Mouse (Mus musculus): Measurements from ENCODE around the gene Tekt3. TPM values are rescaled to one million over a fixed set of nuclear protein-coding genes. Genes with fewer than 3 reads are reported as not detected.

Gene Tekt3
- polyA plus RNA-seq, 1 experiment from 2014 or later = not detected

DNA sequence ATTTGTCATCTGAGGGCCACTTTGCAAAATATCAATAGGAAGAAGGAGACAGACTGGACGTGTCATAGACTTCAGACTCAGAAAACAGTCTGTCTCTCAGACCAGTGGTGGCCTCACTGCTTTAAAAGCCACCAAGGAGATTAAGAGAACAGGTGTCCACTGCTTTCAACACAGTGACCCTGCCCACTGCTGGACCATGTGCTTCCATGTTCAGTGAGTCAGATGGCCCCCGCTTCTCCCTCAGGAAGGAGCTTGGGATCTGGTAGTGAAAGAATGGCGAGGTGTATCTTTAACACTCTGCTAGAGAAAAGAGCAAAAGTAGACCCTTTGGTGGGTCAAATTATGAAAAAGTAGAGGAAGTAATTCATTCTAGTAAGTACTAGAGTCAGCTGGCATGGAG is 48.9 kb downstream of the Tekt3 start:
- no peaks in the 10 kb centered on the region for H3K36me3 ChIP-seq (ENCODE audit: control insufficient read depth, insufficient read depth, low read length)

DNA sequence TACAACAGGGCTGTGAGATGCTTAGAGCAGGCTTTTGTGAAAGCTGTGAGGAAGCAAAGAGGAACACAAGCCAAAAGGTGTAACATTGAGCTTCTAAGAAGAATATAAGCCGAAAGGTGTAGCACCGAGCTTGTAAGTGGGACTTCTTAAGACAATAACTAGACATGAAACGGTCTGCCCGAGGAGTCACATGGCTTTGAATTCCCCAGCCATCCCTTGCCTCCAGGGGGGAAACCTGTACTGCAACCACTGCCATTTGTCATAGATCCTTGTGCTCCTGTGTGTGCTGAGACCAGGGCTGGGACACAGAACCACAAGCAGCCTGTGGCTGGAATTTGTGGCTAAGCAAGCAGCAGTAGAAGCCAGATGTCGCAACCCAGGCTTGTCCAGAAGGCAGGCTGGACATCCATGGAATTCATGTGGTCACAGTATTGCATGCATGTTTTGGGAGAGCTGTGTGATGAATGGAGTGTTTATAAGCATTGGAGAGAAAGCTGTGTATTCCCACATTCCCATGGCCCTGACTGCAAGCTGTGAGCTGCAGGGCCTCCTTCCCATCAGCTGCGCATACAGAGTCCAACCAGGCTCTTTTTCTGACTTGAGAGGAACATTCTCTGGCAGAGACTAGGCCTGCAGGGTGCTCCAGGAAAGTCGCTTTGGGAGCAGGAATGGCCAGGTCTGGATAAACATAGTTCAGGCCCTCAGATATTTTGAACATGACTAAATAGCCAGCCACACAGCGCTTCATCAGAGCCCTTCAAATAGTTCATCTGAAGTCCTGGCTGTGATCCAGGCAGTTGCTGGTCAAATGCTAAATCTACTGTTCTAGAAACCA is 53.6 kb downstream of the Tekt3 start:
- H3K27me3 ChIP-seq (ENCODE audit: control insufficient read depth, insufficient read depth, low read depth, low read length) = no peaks in the 10 kb centered on the region
- no peak overlapping the region for H3K4me3 ChIP-seq (ENCODE audit: low read depth, low read length)
- H3K27ac ChIP-seq (ENCODE audit: low read length) = no peak overlapping the region
- no peak for ATAC-seq
- WGBS = 89% methylated on average over 8 of the region's 8 CpGs
- H3K9me3 ChIP-seq (replicated peaks; ENCODE audit: control insufficient read depth, low read length, poor library complexity, severe bottlenecking) = no peaks in the 10 kb centered on the region
- H3K36me3 ChIP-seq (ENCODE audit: control insufficient read depth, insufficient read depth, low read length) = no peaks in the 10 kb centered on the region
- no peak overlapping the region for H3K9ac ChIP-seq (ENCODE audit: low read depth, low read length)
- no peaks in the 10 kb centered on the region for H3K4me1 ChIP-seq (ENCODE audit: control insufficient read depth, insufficient read depth, low read length)
- H3K4me2 ChIP-seq (ENCODE audit: low read length) = no peak overlapping the region

More for the DNA sequence above, 48.9 kb downstream of the Tekt3 start:
- Histone ChIP-seq H3K9me3 (replicated peaks; ENCODE audit: control insufficient read depth, low read length, poor library complexity, severe bottlenecking) (no peaks in the 10 kb centered on the region), H3K4me3 (ENCODE audit: low read depth, low read length) (no peak overlapping the region), H3K27ac (ENCODE audit: low read length) (no peak overlapping the region), H3K4me2 (ENCODE audit: low read length) (no peak overlapping the region), H3K27me3 (ENCODE audit: control insufficient read depth, insufficient read depth, low read depth, low read length) (no peaks in the 10 kb centered on the region), H3K4me1 (ENCODE audit: control insufficient read depth, insufficient read depth, low read length) (no peaks in the 10 kb centered on the region), H3K9ac (ENCODE audit: low read depth, low read length) (no peak overlapping the region)
- no peak for ATAC-seq
- 91% methylated on average over 3 of the region's 3 CpGs for WGBS

DNA sequence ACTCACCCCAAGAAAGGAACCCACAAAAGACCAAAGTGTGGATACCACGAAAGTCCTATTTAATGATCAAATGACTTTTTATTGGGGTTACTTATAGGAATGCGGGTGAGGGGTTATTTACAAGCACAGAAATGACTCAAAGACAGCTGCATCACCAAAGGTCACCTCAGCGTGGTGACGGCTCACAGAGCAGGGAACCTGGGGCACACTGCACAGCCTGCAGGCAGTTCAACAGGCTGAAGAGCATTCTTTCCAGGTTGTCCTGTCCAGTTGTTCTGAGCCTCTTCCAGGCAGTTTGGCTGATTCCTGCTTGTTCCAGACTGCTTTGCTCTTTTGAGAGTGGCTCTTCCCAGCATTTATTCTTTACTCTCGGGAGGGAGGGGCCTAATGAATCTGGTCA is 55.2 kb downstream of the Tekt3 start:
- H3K9ac ChIP-seq (ENCODE audit: low read depth, low read length) = no peak overlapping the region
- H3K4me3 ChIP-seq (ENCODE audit: low read depth, low read length) = no peak overlapping the region
- no peaks in the 10 kb centered on the region for H3K27me3 ChIP-seq (ENCODE audit: control insufficient read depth, insufficient read depth, low read depth, low read length)
- H3K36me3 ChIP-seq (ENCODE audit: control insufficient read depth, insufficient read depth, low read length) = no peaks in the 10 kb centered on the region
- no peaks in the 10 kb centered on the region for H3K4me1 ChIP-seq (ENCODE audit: control insufficient read depth, insufficient read depth, low read length)
- H3K27ac ChIP-seq (ENCODE audit: low read length) = no peak overlapping the region
- no peak for ATAC-seq
- H3K4me2 ChIP-seq (ENCODE audit: low read length) = no peak overlapping the region
- H3K9me3 ChIP-seq (replicated peaks; ENCODE audit: control insufficient read depth, low read length, poor library complexity, severe bottlenecking) = no peaks in the 10 kb centered on the region
- 92% methylated on average over 5 of the region's 5 CpGs for WGBS

DNA sequence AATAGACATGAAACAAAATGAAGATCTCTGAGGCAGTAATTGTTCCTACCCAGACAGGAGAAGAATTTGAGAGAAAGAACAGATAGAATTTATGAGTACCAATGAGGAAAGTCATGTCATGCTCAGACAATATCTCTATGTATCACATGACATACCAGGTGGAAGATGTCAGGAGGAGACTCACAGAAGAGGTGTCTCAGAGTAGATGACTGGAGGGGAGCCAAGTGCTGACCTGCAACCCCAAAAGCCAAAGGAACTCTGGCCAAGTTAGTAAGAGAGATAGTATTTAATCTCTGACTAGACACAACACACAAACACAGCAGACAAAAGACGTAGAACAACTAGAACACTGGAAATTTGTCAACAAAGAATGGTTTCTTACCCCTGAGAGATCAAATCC is 55.8 kb downstream of the Tekt3 start:
- H3K36me3 ChIP-seq (ENCODE audit: control insufficient read depth, insufficient read depth, low read length) = no peaks in the 10 kb centered on the region
- no peak overlapping the region for H3K4me2 ChIP-seq (ENCODE audit: low read length)
- H3K9ac ChIP-seq (ENCODE audit: low read depth, low read length) = no peak overlapping the region
- 97% methylated on average over 1 of the region's 1 CpGs for WGBS
- no peak overlapping the region for H3K27ac ChIP-seq (ENCODE audit: low read length)
- H3K4me3 ChIP-seq (ENCODE audit: low read depth, low read length) = no peak overlapping the region
- no peaks in the 10 kb centered on the region for H3K4me1 ChIP-seq (ENCODE audit: control insufficient read depth, insufficient read depth, low read length)
- H3K9me3 ChIP-seq (replicated peaks; ENCODE audit: control insufficient read depth, low read length, poor library complexity, severe bottlenecking) = no peaks in the 10 kb centered on the region
- H3K27me3 ChIP-seq (ENCODE audit: control insufficient read depth, insufficient read depth, low read depth, low read length) = no peaks in the 10 kb centered on the region
- ATAC-seq = no peak

DNA sequence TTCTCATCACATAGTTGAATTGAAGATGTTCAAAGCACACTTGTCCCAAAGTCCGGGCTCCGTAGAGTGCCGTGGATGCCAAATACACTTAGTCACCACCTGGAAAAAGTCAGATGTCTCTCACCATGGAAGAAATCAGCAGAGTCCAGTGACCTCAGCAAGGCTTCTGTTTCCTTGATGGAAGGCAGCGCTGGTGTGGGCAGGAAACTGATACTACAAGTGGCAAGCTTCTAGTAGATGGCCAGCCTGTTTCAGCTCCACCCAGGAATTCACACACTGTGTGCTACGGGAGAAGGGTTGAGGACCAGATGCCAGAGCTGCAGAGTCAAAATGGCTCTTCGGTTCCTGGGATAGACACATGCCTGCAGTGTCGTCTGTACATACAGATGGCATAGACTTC is 58.3 kb downstream of the Tekt3 start:
- Histone ChIP-seq H3K4me2 (ENCODE audit: low read length) (no peak overlapping the region), H3K4me3 (ENCODE audit: low read depth, low read length) (no peak overlapping the region), H3K36me3 (ENCODE audit: control insufficient read depth, insufficient read depth, low read length) (no peaks in the 10 kb centered on the region), H3K9ac (ENCODE audit: low read depth, low read length) (no peak overlapping the region), H3K4me1 (ENCODE audit: control insufficient read depth, insufficient read depth, low read length) (no peaks in the 10 kb centered on the region), H3K27me3 (ENCODE audit: control insufficient read depth, insufficient read depth, low read depth, low read length) (no peaks in the 10 kb centered on the region), H3K9me3 (replicated peaks; ENCODE audit: control insufficient read depth, low read length, poor library complexity, severe bottlenecking) (no peaks in the 10 kb centered on the region), H3K27ac (ENCODE audit: low read length) (no peak overlapping the region)
- WGBS = 91% methylated on average over 7 of the region's 7 CpGs
- ATAC-seq = no peak

DNA sequence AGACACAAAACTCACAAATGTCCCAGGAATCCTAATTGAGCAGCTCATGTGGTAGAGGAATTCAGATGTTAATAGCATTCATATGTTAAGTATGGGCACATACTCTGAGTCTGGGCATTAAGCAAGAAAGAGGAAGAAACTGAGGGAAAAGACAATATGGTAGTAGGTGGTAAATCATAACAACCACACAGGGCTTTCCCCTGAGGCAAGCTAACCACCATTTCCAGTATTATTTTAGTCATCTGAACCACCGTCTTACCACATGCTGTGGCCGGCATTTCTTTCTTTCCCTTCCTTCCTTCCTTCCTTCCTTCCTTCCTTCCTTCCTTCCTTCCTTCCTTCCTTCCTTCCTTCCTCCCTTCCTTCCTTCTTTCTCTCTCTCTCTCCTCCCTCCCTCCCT is 60.8 kb downstream of the Tekt3 start:
- ATAC-seq = no peak
- no peaks in the 10 kb centered on the region for H3K27me3 ChIP-seq (ENCODE audit: control insufficient read depth, insufficient read depth, low read depth, low read length)
- WGBS = 75% methylated on average over 2 of the region's 2 CpGs
- no peaks in the 10 kb centered on the region for H3K4me1 ChIP-seq (ENCODE audit: control insufficient read depth, insufficient read depth, low read length)
- H3K9ac ChIP-seq (ENCODE audit: low read depth, low read length) = no peak overlapping the region
- no peaks in the 10 kb centered on the region for H3K9me3 ChIP-seq (replicated peaks; ENCODE audit: control insufficient read depth, low read length, poor library complexity, severe bottlenecking)
- H3K4me3 ChIP-seq (ENCODE audit: low read depth, low read length) = no peak overlapping the region
- H3K36me3 ChIP-seq (ENCODE audit: control insufficient read depth, insufficient read depth, low read length) = no peaks in the 10 kb centered on the region
- no peak overlapping the region for H3K4me2 ChIP-seq (ENCODE audit: low read length)
- H3K27ac ChIP-seq (ENCODE audit: low read length) = no peak overlapping the region

DNA sequence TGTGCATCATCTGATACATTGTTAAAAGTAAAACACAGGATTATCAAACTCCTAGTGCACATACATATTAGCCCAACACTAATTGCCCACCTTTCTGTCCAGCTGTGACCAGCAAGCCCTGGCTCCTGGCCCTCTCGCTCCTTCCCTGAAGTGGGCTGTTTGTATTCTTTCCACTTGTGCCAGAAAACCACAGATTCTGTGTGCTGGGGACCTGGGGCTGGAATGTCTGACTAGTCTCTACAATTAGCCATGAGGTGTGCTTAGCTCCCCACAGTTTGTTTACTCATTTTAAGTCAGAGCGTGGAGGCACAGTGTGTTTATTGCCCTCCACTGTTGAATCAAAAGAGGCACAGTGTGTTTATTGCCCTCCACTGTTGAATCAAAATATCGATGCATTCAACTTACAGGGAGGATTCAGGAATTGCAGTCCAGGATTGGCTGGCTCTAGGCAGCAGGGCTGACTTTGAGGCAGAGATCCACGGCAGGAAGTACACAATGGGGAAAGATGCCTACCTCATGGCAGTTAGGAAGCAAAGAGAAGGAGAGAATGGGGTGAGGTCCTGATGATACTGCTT is 61.4 kb downstream of the Tekt3 start:
- no peak overlapping the region for H3K9ac ChIP-seq (ENCODE audit: low read depth, low read length)
- WGBS = 59% methylated on average over 4 of the region's 4 CpGs
- H3K27ac ChIP-seq (ENCODE audit: low read length) = no peak overlapping the region
- no peaks in the 10 kb centered on the region for H3K36me3 ChIP-seq (ENCODE audit: control insufficient read depth, insufficient read depth, low read length)
- H3K9me3 ChIP-seq (replicated peaks; ENCODE audit: control insufficient read depth, low read length, poor library complexity, severe bottlenecking) = no peaks in the 10 kb centered on the region
- no peak overlapping the region for H3K4me2 ChIP-seq (ENCODE audit: low read length)
- H3K27me3 ChIP-seq (ENCODE audit: control insufficient read depth, insufficient read depth, low read depth, low read length) = no peaks in the 10 kb centered on the region
- ATAC-seq = no peak
- H3K4me3 ChIP-seq (ENCODE audit: low read depth, low read length) = no peak overlapping the region
- no peaks in the 10 kb centered on the region for H3K4me1 ChIP-seq (ENCODE audit: control insufficient read depth, insufficient read depth, low read length)

DNA sequence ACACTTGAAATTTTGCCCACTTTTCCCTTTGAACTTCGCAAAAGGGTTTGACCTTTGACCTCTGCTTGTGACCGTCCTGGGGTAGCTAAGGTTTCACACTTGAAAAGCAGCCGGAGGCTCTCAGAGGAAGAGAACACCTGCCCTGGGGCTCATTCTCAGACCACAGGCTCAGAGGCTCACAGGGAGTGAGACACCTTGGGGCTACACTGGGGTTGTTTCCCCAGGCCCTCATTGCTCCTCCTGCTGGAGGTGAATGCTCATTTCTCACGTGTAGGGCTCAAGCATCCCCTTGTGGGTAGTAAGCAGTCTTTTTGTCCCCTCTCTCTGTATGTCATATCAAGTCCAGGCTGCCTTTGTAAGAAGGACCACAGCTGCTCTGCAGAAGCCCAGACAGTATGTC is 62.9 kb downstream of the Tekt3 start:
- Histone ChIP-seq H3K9ac (ENCODE audit: low read depth, low read length) (no peak overlapping the region), H3K4me3 (ENCODE audit: low read depth, low read length) (no peak overlapping the region), H3K27me3 (ENCODE audit: control insufficient read depth, insufficient read depth, low read depth, low read length) (peaks cover 6% of the 10 kb centered on the region), H3K9me3 (replicated peaks; ENCODE audit: control insufficient read depth, low read length, poor library complexity, severe bottlenecking) (no peaks in the 10 kb centered on the region), H3K4me1 (ENCODE audit: control insufficient read depth, insufficient read depth, low read length) (no peaks in the 10 kb centered on the region), H3K27ac (ENCODE audit: low read length) (no peak overlapping the region), H3K4me2 (ENCODE audit: low read length) (no peak overlapping the region), H3K36me3 (ENCODE audit: control insufficient read depth, insufficient read depth, low read length) (no peaks in the 10 kb centered on the region)
- ATAC-seq = no peak
- 8% methylated on average over 4 of the region's 4 CpGs for WGBS

DNA sequence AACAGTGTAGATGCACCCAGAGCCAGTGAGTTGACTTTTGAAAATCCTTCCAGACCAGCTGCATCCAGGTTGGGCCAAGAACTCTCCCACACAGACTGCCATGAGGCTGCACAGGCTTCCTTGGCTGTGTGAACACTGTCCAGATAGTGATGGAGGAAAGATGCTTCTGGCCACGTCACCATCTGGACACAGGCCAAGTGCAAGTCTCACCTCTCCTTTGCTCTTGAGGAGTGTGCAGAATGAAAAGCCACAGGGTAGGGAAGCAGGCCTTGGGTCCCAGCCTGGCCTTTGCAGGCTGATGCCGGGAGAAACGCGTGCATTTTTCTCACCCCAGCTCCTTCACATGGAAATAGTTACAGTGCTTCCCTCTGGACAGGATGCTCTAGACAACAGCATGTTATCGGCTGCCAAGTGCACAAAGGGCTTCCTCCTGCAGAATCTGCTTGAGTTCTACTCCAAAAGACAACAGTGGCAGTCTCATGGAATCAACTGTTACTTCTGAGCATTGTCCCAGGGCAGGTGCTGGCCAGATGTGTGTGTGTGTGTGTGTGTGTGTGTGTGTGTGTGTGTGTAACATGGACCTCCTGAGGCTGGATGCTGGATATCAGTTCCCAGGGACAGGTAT is 64.5 kb downstream of the Tekt3 start:
- H3K27me3 ChIP-seq (ENCODE audit: control insufficient read depth, insufficient read depth, low read depth, low read length) = peaks cover 17% of the 10 kb centered on the region
- H3K4me1 ChIP-seq (ENCODE audit: control insufficient read depth, insufficient read depth, low read length) = peaks cover 2% of the 10 kb centered on the region; the same call in 1 of the 2 replicates
- H3K4me2 ChIP-seq (ENCODE audit: low read length) = no peak overlapping the region
- H3K36me3 ChIP-seq (ENCODE audit: control insufficient read depth, insufficient read depth, low read length) = no peaks in the 10 kb centered on the region
- no peak overlapping the region for H3K9ac ChIP-seq (ENCODE audit: low read depth, low read length)
- no peak overlapping the region for H3K4me3 ChIP-seq (ENCODE audit: low read depth, low read length)
- ATAC-seq = no peak
- 75% methylated on average over 5 of the region's 5 CpGs for WGBS
- no peak overlapping the region for H3K27ac ChIP-seq (ENCODE audit: low read length)
- no peaks in the 10 kb centered on the region for H3K9me3 ChIP-seq (replicated peaks; ENCODE audit: control insufficient read depth, low read length, poor library complexity, severe bottlenecking)

All from midbrain, embryonic 16.5 days (tissue).